Mouse (Mus musculus): ENCODE results near the gene Hist3h2a. TPM values are rescaled to one million over a fixed set of nuclear protein-coding genes. Genes with fewer than 3 reads are reported as not detected.

Hist3h2a gene
- polyA plus RNA-seq, 1 experiment from 2014 or later = 149 TPM

DNA sequence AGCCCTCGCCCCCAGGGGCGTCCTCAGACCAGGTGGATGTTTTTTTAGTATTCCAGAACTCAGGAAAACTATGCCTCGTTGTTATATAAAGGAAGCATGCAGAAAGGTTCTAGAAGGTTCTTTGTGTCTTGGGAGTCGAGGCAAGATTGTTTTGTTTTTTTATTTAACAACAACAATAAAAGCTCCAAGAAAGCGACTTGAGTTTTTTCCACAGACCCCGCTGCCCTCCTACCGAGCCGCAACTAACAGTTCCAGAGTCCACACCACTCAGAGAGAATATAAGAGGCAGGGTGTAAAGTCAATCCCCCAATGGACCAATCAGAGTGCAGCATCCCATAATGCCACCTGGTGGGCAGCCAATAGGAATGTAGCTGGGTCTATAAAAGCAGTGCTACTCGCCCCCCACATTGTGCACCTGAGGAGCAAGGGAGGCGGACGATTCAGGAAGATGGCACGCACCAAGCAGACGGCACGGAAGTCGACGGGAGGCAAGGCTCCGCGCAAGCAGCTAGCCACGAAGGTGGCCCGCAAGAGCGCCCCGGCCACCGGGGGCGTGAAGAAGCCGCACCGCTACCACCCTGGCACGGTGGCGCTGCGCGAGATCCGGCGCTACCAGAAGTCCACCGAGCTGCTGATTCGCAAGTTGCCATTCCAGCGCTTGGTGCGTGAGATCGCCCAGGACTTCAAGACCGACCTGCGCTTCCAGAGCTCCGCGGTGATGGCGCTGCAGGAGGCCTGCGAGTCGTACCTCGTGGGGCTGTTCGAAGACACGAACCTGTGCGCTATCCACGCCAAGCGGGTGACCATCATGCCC is 7.1 kb downstream of the Hist3h2a start:
- no peak overlapping the region for H3K9ac ChIP-seq (replicated peaks)
- no peak overlapping the region for H3K4me2 ChIP-seq (replicated peaks)
- WGBS = 70% methylated on average over 50 of the region's 50 CpGs
- H3K27me3 ChIP-seq = peaks cover 12% of the 10 kb centered on the region
- no peak overlapping the region for H3K4me3 ChIP-seq (replicated peaks)
- H3K4me1 ChIP-seq (replicated peaks) = peaks cover 46% of the 10 kb centered on the region
- ATAC-seq = no peak
- peaks cover 12% of the 10 kb centered on the region for H3K36me3 ChIP-seq
- H3K9me3 ChIP-seq = peaks cover 4% of the 10 kb centered on the region; the same call in 1 of the 2 replicates
- H3K27ac ChIP-seq = no peak overlapping the region

DNA sequence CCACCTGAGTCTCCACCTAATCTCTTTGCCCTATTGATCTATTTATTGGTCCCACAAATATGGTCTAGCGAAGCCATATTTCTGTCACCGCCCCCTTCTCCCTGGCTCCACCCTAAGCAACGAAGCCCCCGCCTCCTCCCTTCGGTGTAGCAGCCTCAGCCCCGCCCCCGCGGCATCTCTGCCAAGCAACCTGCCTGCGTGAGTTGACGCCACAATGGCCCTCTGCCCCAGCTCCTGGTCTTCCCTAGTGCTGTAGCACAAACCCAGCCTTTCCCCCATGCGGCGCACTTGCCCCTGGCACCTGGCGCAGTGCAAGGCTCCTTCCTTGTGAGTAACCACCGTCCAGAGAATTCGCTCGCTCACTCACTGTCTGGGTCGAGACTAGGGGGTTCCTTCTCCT is 9.1 kb downstream of the Hist3h2a start:
- H3K36me3 ChIP-seq = peaks cover 11% of the 10 kb centered on the region
- peaks cover 26% of the 10 kb centered on the region for H3K4me1 ChIP-seq (replicated peaks)
- 38% methylated on average over 17 of the region's 17 CpGs for WGBS
- ATAC-seq = no peak
- H3K9me3 ChIP-seq = peaks cover 4% of the 10 kb centered on the region; the same call in 1 of the 2 replicates
- no peak overlapping the region for H3K4me2 ChIP-seq (replicated peaks)
- H3K4me3 ChIP-seq (replicated peaks) = no peak overlapping the region
- peaks cover 12% of the 10 kb centered on the region for H3K27me3 ChIP-seq
- H3K27ac ChIP-seq = no peak overlapping the region
- H3K9ac ChIP-seq (replicated peaks) = no peak overlapping the region

- no peak overlapping the region for H3K9ac ChIP-seq (replicated peaks)
- WGBS = 86% methylated on average over 7 of the region's 7 CpGs
Observed at GRCm38 (mm10) chr11:58964216-58964615, 9.7 kb downstream of the Hist3h2a start.

DNA sequence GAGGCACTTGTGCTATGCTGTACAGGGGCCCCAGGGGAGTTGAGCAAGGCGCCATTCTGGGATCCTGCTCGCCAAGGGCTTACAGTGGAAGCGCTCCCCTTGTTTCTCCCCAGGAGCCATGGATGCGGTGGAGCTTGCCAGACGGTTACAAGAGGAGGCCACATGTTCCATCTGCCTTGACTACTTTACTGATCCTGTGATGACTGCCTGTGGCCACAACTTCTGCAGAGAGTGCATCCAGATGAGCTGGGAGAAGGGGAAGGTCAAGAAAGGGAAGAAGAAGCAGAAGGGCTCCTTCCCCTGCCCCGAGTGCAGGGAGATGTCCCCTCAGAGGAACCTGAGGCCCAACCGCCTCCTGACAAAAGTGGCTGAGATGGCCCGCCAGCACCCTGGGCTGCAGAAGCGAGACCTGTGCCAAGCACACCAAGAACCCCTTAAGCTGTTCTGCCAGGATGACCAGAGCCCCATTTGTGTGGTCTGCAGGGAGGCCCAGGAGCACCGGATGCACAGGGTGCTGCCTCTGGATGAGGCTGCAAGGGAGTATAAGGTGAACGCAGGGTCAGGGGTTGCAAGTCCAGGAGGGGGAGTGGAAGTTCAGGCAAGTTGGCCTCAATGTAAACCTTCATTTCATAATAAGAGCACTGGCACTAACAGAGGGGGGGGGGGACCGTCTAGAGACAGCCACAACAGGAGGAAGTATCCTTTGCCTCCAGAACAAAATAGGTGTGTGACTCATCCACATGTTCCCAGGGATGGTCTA is 10.7 kb downstream of the Hist3h2a start:
- Histone ChIP-seq H3K27ac (no peak overlapping the region), H3K4me1 (replicated peaks) (peaks cover 12% of the 10 kb centered on the region), H3K27me3 (peaks cover 12% of the 10 kb centered on the region), H3K9ac (replicated peaks) (no peak overlapping the region), H3K4me3 (replicated peaks) (no peak overlapping the region), H3K9me3 (peaks cover 4% of the 10 kb centered on the region; the same call in 1 of the 2 replicates), H3K36me3 (peaks cover 20% of the 10 kb centered on the region), H3K4me2 (replicated peaks) (no peak overlapping the region)
- 47% methylated on average over 12 of the region's 12 CpGs for WGBS
- ATAC-seq = no peak

More at GRCm38 (mm10) chr11:58964216-58964615, 9.7 kb downstream of the Hist3h2a start:
- H3K9me3 ChIP-seq = peaks cover 4% of the 10 kb centered on the region; the same call in 1 of the 2 replicates
- H3K4me1 ChIP-seq (replicated peaks) = peaks cover 19% of the 10 kb centered on the region
- peaks cover 12% of the 10 kb centered on the region for H3K36me3 ChIP-seq
- ATAC-seq = no peak
- H3K4me3 ChIP-seq (replicated peaks) = no peak overlapping the region
- H3K27me3 ChIP-seq = peaks cover 12% of the 10 kb centered on the region
- no peak overlapping the region for H3K27ac ChIP-seq
- no peak overlapping the region for H3K4me2 ChIP-seq (replicated peaks)

- Histone ChIP-seq H3K4me2 (replicated peaks) (no peak overlapping the region), H3K9me3 (no peaks in the 10 kb centered on the region), H3K27me3 (peaks cover 3% of the 10 kb centered on the region; the same call in 1 of the 2 replicates), H3K9ac (replicated peaks) (no peak overlapping the region), H3K27ac (no peak overlapping the region), H3K4me3 (replicated peaks) (no peak overlapping the region), H3K36me3 (peaks cover 38% of the 10 kb centered on the region), H3K4me1 (replicated peaks) (peaks cover 9% of the 10 kb centered on the region)
- no peak for ATAC-seq
- whole genome bisulfite sequencing = 100% methylated on average over 1 of the region's 1 CpGs
Observed at GRCm38 (mm10) chr11:58967346-58967745, 12.9 kb downstream of the Hist3h2a start.

DNA sequence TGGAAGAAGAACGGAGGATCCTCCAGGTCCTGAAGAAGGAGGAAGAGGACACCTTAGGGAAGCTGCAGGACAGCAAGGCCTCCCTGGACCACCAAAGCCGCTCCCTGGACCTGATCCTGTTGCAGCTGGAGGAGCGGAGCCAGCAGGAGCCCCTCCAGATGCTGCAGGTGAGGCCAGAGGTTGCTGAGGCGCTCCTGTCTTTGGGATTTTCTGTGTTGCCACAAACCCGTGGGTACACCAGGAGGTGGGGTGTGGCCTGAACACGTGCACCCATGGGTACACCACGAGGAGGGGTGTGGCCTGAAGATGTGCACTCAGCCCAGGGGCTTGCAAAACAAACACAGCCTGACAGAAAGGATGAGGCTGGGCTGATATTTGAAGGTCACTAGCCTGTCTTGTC is 14.1 kb downstream of the Hist3h2a start:
- no peak overlapping the region for H3K27ac ChIP-seq
- no peak overlapping the region for H3K9ac ChIP-seq (replicated peaks)
- WGBS = 82% methylated on average over 7 of the region's 7 CpGs
- no peaks in the 10 kb centered on the region for H3K9me3 ChIP-seq
- H3K4me2 ChIP-seq (replicated peaks) = no peak overlapping the region
- 0 out of 2 replicates have a peak, but pooled peaks have one; percentile 27 for ATAC-seq
- H3K4me3 ChIP-seq (replicated peaks) = no peak overlapping the region
- peaks cover 38% of the 10 kb centered on the region for H3K36me3 ChIP-seq
- H3K27me3 ChIP-seq = no peaks in the 10 kb centered on the region
- H3K4me1 ChIP-seq (replicated peaks) = peaks cover 9% of the 10 kb centered on the region

DNA sequence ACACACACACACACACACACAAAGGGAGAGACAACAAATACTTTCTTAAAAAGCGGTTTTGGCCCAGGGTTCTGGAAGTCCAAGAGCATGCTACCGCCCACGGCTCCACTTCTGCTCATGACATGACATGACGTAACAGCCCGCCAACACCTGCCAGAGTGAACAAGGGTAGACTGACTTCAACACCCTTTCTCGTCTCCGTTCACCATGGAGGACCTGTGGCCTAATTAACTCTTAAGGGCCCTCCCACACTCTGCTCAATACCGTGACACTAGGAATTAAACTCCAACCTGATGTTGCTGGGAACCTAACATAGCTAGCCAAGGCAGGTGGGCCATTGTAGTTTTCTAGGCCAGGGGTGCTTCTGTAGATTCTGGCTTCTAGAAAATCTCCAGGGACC is 14.5 kb downstream of the Hist3h2a start:
- peaks cover 38% of the 10 kb centered on the region for H3K36me3 ChIP-seq
- H3K4me1 ChIP-seq (replicated peaks) = peaks cover 9% of the 10 kb centered on the region
- H3K27ac ChIP-seq = no peak overlapping the region
- 90% methylated on average over 8 of the region's 8 CpGs for WGBS
- no peak for ATAC-seq
- H3K4me3 ChIP-seq (replicated peaks) = no peak overlapping the region
- H3K27me3 ChIP-seq = no peaks in the 10 kb centered on the region
- H3K9ac ChIP-seq (replicated peaks) = no peak overlapping the region
- no peaks in the 10 kb centered on the region for H3K9me3 ChIP-seq
- H3K4me2 ChIP-seq (replicated peaks) = no peak overlapping the region

- Histone ChIP-seq H3K4me3 (replicated peaks) (no peak overlapping the region), H3K9me3 (no peaks in the 10 kb centered on the region), H3K4me2 (replicated peaks) (no peak overlapping the region), H3K27me3 (no peaks in the 10 kb centered on the region), H3K27ac (no peak overlapping the region), H3K4me1 (replicated peaks) (peaks cover 12% of the 10 kb centered on the region), H3K9ac (replicated peaks) (no peak overlapping the region), H3K36me3 (peaks cover 41% of the 10 kb centered on the region)
- WGBS = 81% methylated on average over 6 of the region's 6 CpGs
- ATAC-seq = no peak
Observed at GRCm38 (mm10) chr11:58969659-58970058, 15.2 kb downstream of the Hist3h2a start.

DNA sequence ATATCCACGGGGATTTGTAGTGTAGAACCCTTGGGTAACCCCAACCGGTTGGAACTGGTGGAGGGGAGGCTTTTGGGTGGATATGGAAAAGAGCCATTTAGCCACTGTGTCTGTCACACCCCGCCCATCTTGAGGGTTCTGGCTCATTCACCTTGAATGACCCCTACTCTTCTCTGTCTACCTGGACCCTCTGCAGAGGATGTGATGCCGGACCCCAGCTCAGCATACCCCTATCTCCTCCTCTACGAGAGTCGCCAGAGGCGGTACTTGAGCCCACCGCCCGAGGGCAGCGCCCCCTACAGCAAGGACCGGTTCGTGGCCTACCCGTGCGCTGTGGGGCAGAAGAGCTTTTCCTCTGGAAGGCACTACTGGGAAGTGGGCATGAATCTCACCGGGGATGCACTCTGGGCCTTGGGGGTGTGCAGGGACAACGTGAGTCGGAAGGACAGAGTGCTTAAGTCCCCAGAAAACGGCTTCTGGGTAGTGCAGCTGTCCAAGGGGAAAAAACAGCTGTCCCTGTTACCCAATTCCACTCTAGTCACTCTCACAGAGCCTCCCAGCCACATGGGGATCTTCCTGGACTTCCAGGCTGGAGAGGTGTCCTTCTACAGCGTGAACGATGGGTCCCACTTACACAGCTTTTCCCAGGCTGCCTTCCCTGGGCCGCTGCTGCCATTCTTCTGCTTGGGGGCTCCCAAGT is 16.5 kb downstream of the Hist3h2a start:
- Histone ChIP-seq H3K4me1 (replicated peaks) (peaks cover 14% of the 10 kb centered on the region), H3K9ac (replicated peaks) (no peak overlapping the region), H3K27me3 (no peaks in the 10 kb centered on the region), H3K9me3 (no peaks in the 10 kb centered on the region), H3K27ac (no peak overlapping the region), H3K36me3 (peaks cover 43% of the 10 kb centered on the region), H3K4me2 (replicated peaks) (no peak overlapping the region), H3K4me3 (replicated peaks) (no peak overlapping the region)
- WGBS = 88% methylated on average over 21 of the region's 21 CpGs
- no peak for ATAC-seq

DNA sequence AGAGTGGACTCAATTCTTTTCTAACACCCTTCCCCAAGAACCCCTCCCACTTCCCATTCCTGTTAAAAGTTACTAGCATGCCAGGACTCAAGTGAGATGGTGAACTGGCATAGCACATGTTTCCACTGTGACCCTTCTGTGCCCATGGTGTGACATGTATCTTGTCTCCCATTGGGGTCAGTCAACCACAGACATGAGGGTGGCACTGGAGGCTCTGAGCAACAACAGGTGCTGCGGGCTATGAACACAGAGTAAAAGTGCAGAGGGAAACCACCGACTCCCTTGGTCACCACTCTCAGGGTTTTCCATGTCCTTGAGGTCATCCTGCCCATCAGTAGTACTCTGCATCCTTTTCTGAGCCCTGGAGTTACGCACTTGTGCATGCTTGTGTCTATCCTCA is 17.3 kb downstream of the Hist3h2a start:
- WGBS = 94% methylated on average over 3 of the region's 3 CpGs
- Histone ChIP-seq H3K36me3 (peaks cover 43% of the 10 kb centered on the region), H3K9ac (replicated peaks) (no peak overlapping the region), H3K9me3 (no peaks in the 10 kb centered on the region), H3K4me1 (replicated peaks) (peaks cover 17% of the 10 kb centered on the region), H3K27ac (no peak overlapping the region), H3K4me2 (replicated peaks) (no peak overlapping the region), H3K4me3 (replicated peaks) (no peak overlapping the region), H3K27me3 (no peaks in the 10 kb centered on the region)
- ATAC-seq = no peak

GRCm38 (mm10) chr11:58974414-58974813 is 19.9 kb downstream of the Hist3h2a start:
- Histone ChIP-seq H3K27ac (no peak overlapping the region), H3K4me1 (replicated peaks) (peaks cover 34% of the 10 kb centered on the region), H3K4me2 (replicated peaks) (no peak overlapping the region), H3K9me3 (no peaks in the 10 kb centered on the region), H3K27me3 (no peaks in the 10 kb centered on the region), H3K36me3 (peaks cover 32% of the 10 kb centered on the region), H3K4me3 (replicated peaks) (no peak overlapping the region), H3K9ac (replicated peaks) (no peak overlapping the region)
- ATAC-seq = no peak
- 85% methylated on average over 3 of the region's 3 CpGs for WGBS

GRCm38 (mm10) chr11:58977150-58977549 is 22.7 kb downstream of the Hist3h2a start:
- Histone ChIP-seq H3K27ac (peak overlapping the region; percentile 62), H3K4me3 (replicated peaks) (peak overlapping the region; percentile 99), H3K36me3 (peaks cover 11% of the 10 kb centered on the region), H3K4me1 (replicated peaks) (peaks cover 58% of the 10 kb centered on the region), H3K9ac (replicated peaks) (peak overlapping the region; percentile 97), H3K27me3 (no peaks in the 10 kb centered on the region), H3K4me2 (replicated peaks) (peak overlapping the region; percentile 100), H3K9me3 (no peaks in the 10 kb centered on the region)
- no peak for ATAC-seq
- under 1% methylated on average over 29 of the region's 29 CpGs for WGBS
